Mouse (Mus musculus) adrenal gland, postnatal 25 days (tissue): ENCODE results near the gene Hrg. TPM values are rescaled to one million over a fixed set of nuclear protein-coding genes. Genes with fewer than 3 reads are reported as not detected.
"Not testable (repeated sequence)": the region's sequence is repeated elsewhere in the genome, so short reads cannot be mapped to it uniquely, and the experiment has no call there.

ENCODE experiments used
- DNase-seq: peaks from one replicate; pipeline ENCODE4 v3.0.0; 2021; ENCODE audit warnings: mixed read lengths
- long read RNA-seq: library from polyadenylated mRNA; stranded (forward); transcript quantifications from one replicate; pipeline ENCODE4 v2.0.0, GENCODE M21; 2021
- total RNA-seq: library from RNA; stranded (reverse); gene quantifications from 2 replicates; pipeline ENCODE4 v1.2.3, GENCODE M21; 2021

The Hrg gene
- total RNA-seq, result 0.97 and 12.6 TPM in 2 replicates
- long read RNA-seq, transcript Hrg-201 (7 exons, 1,734 nt), result major isoform, 346 of 390 reads
- long read RNA-seq, partial matches to known transcripts, result 34 of 390 reads
- long read RNA-seq, other reads (novel, unspliced or antisense), result 9 of 390 reads

DNA sequence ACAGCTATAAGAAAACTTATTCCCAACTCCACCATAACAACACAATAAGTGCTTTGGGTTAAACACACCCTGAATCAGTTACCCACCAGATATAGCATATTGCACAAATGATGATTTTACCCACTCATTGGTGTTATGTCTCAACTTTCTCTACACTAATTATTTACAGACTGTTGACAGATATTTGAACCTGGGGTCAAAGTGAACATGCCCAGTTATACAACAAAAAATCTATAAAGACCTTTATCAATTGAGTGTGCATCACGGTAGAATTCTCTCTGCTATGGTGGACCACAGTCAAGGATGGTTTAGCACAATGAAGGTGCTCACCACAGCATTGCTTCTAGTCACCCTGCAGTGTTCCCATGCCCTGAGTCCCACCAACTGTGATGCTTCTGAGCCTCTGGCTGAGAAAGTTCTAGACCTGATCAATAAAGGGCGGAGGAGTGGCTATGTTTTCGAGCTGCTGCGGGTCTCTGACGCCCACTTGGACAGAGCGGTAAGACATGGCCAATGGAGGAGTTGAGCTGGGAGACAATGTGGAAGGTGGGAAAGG is at the start of gene Hrg:
Hrg (plus strand) TSS at position 233 of the 556 bp plus-strand sequence.
- DNase-seq, result no peak

DNA sequence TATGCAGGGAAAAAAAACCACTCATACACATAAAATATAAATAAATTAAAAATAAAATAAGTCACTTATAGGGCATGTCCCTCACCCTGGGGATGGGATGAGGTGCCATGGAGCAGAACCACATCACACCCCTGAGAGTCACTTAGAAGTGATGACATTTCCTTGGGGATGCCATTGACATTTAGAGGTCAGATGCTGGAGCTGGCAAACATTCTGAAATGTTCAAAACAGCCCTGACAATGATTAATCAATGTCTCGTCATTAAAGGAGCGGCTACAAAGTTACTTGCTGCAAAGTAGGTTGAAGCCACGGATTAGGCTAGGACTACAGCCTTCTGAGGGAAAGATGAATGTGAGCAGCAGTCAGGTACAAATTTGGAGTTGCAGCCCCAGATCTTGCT is 49.5 kb upstream of the Hrg start:
- DNase-seq, result no peak

DNA sequence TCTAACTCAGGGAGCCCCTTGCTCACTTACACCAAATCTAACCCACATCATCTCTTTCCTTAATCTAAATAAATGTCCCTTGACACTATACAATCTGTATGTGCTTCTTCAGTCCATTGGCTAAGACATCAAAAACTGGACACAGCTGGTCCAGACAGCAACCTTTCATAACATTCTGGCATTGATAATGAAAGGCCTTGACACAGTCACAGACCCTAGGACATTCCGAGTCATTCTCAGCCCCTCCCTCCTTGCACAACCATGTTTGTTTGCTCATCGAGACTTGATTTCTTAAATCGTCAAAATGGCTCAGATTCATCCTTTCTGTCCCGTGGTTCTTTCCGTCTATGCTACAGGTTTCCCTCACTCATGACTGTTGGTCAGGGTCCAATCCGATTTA is 41.6 kb upstream of the Hrg start:
- DNase-seq, result no peak

DNA sequence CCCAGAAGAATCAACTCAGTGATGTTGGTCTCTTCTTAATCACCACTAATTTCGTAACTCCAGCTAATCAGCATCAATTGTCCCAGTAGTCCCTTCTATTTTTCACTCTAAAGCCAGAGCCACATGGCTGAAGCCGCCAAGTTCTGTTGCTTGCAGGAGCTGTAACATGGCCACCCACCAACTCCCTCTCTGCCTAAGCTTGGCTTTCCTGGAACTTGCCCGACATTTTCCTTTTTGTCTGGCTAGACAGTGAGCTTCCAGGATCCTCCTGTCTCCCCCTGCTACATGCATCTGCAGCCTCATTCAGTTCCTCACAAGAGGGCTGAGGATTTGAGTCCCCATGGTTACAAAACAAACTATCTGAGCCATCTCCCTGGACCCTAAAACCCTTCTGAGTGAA is 38.9 kb upstream of the Hrg start:
- DNase-seq, result no peak

DNA sequence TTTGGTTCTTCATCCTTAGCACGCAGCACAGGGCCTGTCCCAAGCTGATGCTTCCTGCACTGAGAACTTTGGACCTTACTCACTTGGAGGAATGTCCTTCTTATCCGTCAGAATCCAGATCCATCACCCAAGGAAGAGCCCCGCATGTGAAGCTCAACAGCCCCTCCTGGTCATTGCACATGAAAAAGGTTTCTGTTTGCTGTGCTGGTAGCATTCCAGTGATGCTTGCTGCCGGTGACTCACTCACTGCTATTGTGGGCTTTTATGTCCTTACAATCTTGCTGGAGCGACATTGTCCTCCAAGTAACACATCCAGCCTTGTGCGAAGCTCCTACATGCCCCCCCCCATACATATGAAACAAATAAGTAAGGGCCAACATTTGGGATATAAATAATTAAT is 38.0 kb upstream of the Hrg start:
- DNase-seq, result no peak

DNA sequence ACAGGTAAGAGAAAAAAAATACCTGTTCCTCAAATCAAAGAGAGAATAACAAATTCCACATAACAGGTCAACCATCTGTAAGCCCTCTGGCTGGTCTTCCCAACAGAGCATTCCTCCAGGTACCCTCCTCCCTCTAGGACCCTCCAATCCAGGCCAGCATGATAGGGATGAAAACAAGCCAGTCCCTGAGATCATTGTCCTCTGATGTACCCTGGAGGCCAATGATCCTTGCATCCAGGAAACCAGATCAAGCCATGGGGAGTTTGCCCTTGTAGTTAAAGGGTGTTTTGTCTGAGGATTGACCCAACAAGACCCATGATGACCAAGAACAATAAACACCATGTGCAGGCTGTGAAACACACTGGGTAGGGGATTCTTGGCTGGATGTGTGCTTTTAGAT is 36.6 kb upstream of the Hrg start:
- DNase-seq, result no peak

DNA sequence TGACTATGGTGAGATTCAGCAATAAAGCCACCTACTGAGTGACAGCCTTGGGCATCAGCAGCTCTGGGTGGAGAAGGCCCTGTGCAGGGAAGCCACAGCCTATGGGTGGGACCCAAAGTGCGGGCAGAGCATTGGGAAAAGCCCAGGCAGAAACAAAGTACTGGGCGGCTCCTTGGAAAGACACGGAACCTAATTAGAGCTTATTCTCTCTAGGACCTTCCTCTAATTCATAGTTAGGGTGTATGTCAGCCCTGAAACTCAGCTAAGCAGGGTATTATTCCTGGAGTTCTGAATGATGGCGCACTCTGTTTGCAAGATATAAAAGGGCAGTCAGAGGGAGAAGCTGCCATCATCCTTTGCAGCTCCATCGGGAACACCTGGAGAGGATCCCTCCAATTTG is 32.8 kb upstream of the Hrg start, which contains the start of gene Fetub:
Fetub (plus strand) TSS at position 301 of the 400 bp plus-strand sequence.
- DNase-seq, result no peak

DNA sequence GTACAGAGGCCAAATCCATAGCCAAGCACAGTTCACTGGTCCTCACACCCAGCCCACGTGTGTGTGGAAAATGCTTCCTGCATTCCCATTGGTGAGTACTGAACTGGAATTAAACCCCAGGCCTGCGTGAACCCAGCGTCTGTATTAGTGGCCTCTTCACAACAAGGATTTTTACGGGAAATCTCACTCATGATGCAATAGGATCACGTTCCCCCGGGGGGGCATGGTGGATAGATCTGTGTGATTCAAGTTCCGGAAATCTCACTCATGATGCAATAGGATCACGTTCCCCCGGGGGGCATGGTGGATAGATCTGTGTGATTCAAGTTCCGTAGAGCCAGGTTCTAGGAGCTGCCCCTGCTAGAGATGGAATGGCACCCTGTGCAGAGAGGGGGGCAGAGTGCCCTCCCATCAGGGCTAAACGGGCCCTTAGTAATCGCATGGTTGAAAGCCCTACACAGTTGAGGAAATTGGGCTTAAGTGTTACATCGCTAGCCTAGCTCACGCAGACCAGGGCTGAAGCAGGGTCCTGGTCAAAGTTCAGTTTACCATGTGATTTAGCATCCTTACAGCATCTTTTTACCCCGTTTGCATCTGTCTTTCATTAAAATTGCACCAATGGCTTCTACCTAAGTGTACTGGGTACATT is 32.1 kb upstream of the Hrg start:
- no peak for DNase-seq

DNA sequence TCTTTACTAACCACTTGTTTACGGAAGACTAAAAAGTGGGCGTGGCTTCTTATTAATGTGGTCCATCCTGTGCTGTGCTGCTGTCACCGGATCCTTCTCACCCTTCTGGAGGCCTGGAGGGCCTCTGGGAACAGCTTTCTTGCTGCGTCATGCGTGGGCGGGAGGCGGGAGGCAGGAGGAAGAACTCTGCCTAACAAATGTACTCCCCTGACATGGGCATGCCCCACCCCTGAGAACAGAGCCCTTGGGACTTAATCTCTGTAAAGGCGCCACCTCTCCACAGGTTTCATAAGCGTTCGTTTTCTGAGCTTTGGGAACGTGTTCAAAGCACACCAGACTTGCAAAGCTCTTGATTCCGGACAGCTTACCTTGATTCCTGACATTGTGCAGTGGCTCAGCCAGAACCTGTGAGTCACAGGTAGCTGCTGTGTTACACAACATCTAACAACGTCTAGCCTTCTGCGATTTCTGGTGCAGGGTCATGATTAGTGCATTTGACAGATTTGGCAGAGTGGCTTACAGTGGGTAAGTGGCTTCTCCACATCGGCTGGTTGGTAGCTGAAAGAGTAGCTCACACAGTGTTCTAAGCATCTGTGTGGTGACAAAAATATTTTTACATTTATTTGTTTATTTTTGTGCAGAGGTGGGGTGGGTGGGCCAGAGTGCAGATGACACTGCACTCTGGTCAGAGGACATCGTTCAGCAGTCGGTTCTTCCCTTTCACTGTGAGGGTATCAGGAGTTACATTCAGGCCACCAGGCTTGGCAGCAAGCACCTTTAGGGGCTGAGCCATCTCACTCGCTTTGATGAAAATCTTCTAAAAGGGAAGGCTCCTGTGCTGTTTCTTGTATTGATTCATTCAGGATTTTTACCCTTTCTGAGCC is 30.7 kb upstream of the Hrg start:
- peak; percentile 37 for DNase-seq

DNA sequence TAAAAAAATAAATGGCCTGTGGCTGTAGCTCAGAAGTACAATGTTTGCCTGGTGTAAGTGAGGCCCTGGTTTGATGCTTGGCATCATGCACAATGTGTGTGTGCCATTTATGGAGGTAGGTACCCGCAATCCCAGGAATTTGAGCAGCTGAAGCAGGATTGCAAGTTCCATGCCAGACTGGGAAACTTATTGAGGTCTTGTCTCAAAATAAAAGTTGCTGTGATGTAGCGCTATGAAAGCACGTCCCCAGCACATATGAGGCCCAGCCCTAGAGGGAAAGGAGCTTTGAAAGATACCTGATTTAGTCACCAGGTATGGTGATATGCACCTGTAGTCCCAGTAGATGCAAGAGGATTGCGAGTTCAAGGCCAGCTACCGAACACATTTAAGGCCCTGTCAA is 29.1 kb upstream of the Hrg start:
- no peak for DNase-seq

DNA sequence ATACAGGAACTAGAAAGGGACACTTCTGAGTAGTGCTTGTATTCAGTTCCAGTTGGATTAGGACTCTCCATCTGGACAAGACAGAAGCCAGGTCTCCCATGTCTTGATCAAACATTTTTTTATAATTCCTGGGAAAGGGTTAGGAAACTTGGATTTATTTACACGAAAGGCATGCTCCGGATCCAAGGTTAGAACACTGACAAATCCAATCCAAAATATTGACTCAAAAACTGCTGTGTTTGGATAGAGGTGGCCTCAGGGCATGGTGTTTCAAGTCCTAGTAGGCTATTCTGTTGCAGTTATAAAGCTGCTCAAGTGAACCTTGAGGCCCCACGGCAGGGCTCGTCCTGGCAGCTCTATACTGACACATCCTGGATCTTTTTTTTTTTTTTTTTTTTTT is 28.4 kb upstream of the Hrg start:
- DNase-seq, result no peak

DNA sequence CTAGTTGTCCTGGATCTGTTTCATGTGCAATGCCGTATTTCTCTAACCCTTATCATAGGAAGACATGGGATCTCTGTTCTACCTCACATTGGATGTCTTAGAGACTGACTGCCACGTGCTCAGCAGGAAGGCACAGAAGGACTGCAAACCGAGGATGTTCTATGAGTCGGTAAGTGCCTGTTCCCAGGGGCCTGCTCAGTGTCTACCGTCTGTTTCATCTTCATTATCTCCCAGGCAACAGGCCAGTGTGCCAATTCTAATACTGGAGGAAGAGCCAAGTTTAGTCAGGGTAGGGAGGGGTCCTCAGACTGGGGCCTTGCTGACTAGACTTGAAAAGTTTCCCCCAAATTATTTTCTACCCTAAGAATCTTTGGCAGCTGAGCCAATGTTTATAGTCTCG is 21.3 kb upstream of the Hrg start:
- no peak for DNase-seq

DNA sequence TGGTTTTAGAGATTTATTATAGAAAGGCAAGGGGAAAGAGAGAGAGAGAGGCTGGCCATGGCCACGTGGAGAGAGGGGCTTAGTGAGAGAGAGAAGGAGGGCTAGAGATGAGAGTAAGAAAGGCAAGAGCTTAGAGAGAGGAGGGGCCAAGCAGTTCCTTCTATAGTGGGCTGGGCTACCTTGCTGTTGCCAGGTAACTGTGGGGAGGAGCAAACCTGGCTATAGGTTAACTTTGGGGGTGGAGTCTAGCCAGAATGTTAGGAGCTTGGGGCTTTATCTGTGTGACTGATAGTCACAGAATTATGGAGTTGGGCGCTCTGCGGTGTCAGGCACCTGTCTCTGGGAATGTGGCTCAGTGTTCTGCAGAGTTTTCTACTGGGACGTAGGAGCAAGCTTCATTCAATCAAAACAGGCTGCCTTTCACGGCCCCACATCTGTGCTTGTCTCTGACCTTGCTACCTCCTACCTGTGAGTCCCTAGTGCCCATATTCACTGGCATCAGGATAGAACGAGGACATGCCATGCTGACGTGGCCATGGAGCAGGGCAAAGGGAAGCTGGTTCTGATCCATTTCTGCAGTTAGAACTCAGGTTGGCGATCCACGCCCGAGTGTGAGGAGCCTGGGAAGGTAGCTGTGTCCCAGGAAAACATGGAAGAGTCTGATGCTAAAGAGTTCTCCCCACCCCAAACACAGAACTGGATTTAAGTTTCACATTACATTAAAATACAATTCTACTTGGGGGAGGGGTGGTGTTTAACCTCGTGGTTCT is 19.3 kb upstream of the Hrg start:
- no peak for DNase-seq

DNA sequence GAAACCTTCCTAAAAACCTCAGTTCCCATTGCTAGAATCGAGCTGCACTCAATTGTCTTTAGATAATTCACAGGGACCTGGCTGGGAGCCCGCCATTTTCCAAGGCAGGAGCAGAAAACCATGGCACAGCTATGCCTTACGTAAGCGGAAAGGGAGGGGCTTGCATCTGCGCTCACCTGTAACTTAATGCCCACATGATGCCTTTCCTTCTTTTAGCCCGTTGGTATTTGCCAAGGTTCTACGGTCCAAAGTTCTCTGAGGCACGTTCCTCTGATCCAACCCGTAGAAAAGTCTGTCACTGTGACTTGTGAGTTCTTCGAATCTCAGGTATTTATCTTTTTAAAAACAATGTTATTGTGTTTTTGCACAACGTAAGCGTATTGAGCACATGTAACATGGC is 13.2 kb upstream of the Hrg start:
- DNase-seq, result no peak

DNA sequence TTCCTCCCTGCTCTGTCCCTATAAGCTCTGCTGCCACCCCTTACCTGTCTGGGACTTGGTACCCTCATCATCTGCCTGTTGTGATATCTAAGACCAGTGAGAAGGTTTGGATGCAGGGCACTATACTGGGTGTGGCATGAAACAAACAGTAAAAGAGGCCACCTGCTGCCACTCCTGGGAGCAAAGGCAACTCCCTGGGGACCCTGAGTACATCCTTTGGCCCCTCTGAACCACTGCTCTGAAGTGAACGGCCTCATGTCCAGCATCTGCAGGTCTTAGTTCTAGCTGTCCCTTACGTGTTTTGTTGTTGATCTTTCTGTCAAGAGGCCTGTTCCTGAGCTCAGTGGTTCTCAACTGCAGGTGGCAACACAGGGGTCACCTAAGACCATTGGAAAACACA is 12.3 kb upstream of the Hrg start:
- DNase-seq, result no peak

DNA sequence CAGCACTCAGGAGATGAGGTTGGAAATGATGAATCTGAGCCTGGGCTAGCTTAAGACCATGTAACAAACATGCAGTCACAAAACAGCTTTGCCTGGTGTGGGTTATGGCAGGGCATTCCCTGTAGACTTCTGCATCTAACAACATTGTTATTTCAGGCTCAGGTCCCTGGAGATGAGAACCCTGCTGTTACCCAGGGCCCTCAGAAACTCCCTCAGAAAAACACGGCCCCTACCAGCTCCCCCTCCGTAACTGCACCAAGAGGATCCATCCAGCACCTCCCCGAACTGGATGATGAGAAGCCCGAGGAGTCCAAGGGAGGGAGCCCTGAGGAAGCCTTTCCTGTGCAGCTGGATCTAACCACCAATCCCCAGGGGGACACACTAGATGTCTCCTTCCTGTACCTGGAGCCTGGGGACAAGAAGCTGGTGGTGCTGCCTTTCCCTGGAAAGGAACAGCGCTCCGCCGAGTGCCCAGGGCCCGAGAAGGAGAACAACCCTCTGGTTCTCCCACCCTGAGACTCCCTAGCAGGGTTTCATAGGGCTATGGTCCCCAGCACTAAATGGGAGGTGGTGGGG is 11.7 kb upstream of the Hrg start:
- DNase-seq, result no peak

DNA sequence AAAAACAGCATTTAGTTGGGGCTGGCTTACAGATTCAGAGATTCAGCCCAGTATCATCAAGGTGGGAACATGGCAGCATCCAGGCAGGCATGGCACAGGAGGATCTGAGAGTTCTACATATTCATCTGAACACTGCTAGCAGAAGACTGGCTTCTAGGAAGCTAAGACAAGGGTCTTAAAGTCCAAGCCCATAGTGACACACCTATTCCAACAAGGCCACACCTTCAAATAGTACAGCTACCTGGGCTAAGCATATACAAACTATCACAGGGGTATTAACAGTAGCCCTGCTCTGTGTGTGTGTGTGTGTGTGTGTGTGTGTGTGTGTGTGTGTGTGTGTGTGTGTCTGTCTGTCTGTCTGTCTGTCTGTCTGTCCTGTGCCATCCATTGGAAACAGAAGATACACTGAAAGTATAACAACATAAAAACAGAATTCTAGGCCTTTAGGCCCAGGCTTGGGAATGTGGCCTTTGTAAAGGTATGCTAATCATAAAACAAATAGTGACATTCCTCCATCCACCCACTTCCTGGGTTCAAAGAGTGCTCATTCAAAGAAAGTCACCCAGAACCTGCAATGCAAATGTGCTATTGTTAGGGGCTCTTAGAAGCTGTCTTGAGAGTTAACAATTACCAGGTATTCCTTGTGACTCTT is 8.9 kb upstream of the Hrg start:
- DNase-seq, result not testable (repeated sequence)

DNA sequence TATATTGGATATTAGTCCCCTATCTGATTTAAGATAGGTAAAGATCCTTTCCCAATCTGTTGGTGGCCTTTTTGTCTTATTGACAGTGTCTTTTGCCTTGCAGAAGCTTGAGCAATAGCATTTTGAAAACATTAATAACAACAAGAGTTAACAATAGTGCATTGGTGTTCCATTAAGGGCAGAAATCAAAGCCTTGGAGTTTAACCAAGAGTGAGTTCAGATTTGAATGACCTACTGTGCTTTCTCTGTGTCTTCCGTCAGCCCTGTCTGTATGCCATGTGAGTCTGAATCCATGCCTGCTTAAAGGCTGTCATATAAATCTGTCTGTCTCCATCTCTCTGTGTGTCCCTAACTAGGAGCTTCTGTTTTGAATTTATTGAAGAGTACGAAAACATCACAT is 3.5 kb upstream of the Hrg start:
- no peak for DNase-seq

DNA sequence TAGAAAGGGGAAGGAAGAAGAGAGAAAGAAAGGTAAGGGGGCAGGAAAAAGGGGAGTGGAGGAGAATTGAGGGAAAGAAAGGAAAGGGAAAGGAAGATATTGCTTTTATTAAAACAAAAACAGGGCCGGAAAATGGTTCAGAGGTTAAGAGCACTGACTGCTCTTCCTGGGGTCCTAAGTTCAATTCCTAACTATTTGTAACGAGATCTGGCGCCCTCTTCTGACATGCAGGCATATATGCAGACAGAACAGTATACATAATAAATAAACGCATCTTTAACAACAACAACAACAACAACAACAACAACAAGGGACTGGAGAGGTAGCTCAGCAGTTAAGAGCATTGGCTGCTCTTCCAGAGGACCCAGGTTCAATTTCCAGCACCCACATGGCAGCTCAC is 2.2 kb downstream of the Hrg start:
- no peak for DNase-seq

DNA sequence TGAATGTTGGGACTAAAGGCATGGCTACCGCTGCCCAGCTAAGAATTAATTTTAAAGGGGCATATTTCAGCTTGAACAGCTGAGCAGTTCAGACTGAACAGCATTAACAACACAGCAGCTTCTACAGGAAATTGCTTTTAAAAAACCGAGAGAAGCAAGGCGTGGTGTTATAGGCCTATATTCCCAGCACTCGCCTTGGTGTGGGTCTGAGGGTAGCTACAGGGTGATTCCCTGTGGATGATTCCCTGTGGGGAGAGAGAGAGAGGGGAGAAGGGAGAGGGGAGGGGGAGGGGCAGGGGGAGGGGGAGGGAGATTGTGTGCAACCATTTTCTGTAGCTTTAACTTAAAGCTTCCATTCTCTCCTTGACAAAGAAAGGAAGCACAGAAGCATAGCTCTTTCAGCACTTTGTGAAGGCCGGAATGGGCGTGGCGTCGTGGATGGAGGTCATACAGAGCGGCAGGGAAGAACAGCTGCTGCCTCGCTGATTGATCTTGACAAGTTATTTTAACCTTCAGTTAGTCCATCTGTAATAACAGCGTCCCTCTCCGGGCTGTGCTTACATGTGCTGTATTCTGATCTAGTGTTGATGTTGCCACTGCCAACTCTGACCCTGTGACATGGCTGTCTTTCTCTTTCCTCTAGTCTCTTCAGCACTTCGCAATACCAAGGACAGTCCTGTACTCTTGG is 4.7 kb downstream of the Hrg start:
- DNase-seq, result peak; percentile 58

DNA sequence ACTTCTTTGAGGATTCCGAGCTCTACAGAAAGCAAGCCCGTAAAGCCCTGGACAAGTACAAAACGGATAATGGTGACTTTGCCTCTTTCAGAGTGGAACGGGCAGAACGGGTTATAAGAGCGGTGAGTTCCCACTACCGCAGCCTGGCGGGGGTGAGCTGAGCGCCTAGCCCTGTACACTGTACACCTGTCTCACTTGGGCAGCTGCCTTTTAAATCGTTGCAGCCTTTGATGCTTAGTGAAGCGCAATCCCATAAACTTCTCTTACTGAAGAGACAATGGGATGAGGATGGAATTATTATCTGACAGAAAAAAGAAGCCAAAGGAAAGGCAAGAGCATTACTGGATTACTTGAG is 5.2 kb downstream of the Hrg start:
- no peak for DNase-seq
